Mouse (Mus musculus) liver, embryonic 13.5 days (tissue): ENCODE measurements around the gene Homer3. TPM values are rescaled to one million over a fixed set of nuclear protein-coding genes. Genes with fewer than 3 reads are reported as not detected.

Experiments used
- ATAC-seq: fragments of 200-750 bp; cut with Nextera tagmentation; 2 replicates; pipeline ENCODE4 v1.8.0; 2017; ENCODE audit warnings: low read depth, mild to moderate bottlenecking, moderate number of reproducible peaks, moderate library complexity
- DNase-seq: peaks from one replicate; pipeline ENCODE4 v3.0.0; 2022
- H3K27ac ChIP-seq: fragments of 300-500 bp; sonication (generic); 2 replicates; pipeline ENCODE4 v1.5.1; 2015; ENCODE audit warnings: moderate library complexity, mild to moderate bottlenecking, inconsistent platforms
- H3K27me3 ChIP-seq: fragments of 300-500 bp; sonication (generic); 2 replicates; pipeline ENCODE4 v1.6.1; 2015; ENCODE audit warnings: mild to moderate bottlenecking, inconsistent platforms
- H3K36me3 ChIP-seq: fragments of 300-500 bp; sonication (generic); 2 replicates; pipeline ENCODE4 v1.6.1; 2015; ENCODE audit warnings: mild to moderate bottlenecking, inconsistent platforms
- H3K4me1 ChIP-seq: fragments of 300-500 bp; sonication (generic); replicated peaks from 2 replicates; pipeline ENCODE4 v1.6.1; 2015; ENCODE audit warnings: inconsistent platforms
- H3K4me2 ChIP-seq: fragments of 300-500 bp; sonication (generic); 2 replicates; pipeline ENCODE4 v1.6.1; 2015; ENCODE audit warnings: inconsistent platforms, mild to moderate bottlenecking, moderate library complexity
- H3K4me3 ChIP-seq: fragments of 300-500 bp; sonication (generic); replicated peaks from 2 replicates; pipeline ENCODE4 v1.5.1; 2015; ENCODE audit warnings: mild to moderate bottlenecking, inconsistent platforms
- H3K9ac ChIP-seq: fragments of 300-500 bp; sonication (generic); 2 replicates; pipeline ENCODE4 v1.6.1; 2015; ENCODE audit warnings: mild to moderate bottlenecking, inconsistent platforms
- H3K9me3 ChIP-seq: fragments of 300-500 bp; sonication (generic); replicated peaks from 2 replicates; pipeline ENCODE4 v1.6.1; 2016; ENCODE audit warnings: inconsistent platforms
- WGBS: fragments of 180-500 bp; shearing (Covaris S2); methylation state at CpG from one replicate; pipeline ENCODE4 v1.1.7; 2015; ENCODE audit not compliant: insufficient replicate concordance; 5-methylcytosine and 5-hydroxymethylcytosine counted together
- polyA plus RNA-seq: library from polyadenylated mRNA; unstranded; fragments of >200 nt; fragmentation: Nextera tagmentation; extraction: Ambion mirVana; gene quantifications from 2 replicates; pipeline ENCODE4 v1.2.1, GENCODE M21; 2015

The Homer3 gene
- polyA plus RNA-seq, 1 experiment from 2014 or later, result 8.6 TPM

- Histone ChIP-seq H3K9me3 (peaks cover 7% of the 10 kb centered on the region; the same call in 1 of the 2 replicates), H3K4me3 (peak overlapping the region; percentile 72), H3K36me3 (peaks cover 30% of the 10 kb centered on the region), H3K4me1 (peaks cover 42% of the 10 kb centered on the region), H3K27me3 (peaks cover 10% of the 10 kb centered on the region; the same call in 1 of the 2 replicates), H3K4me2 (peak overlapping the region; percentile 97), H3K27ac (peak overlapping the region; percentile 66), H3K9ac (peak overlapping the region; percentile 84)
- ATAC-seq (peak; percentile 49; the same call in 1 of the 2 replicates), DNase-seq (no peak)
- 2% methylated on average over 51 of the region's 55 CpGs for WGBS
Measured at GRCm38 (mm10) chr8:70283136-70284077, 780 bp downstream of the Homer3 start.

GRCm38 (mm10) chr8:70284421-70284820, 1.8 kb downstream of the Homer3 start:
- Histone ChIP-seq H3K27ac (no peak overlapping the region), H3K9me3 (peaks cover 7% of the 10 kb centered on the region; the same call in 1 of the 2 replicates), H3K27me3 (peaks cover 10% of the 10 kb centered on the region; the same call in 1 of the 2 replicates), H3K4me1 (peaks cover 32% of the 10 kb centered on the region), H3K4me2 (no peak overlapping the region), H3K9ac (no peak overlapping the region), H3K36me3 (peaks cover 30% of the 10 kb centered on the region), H3K4me3 (no peak overlapping the region)
- WGBS, result 61% methylated on average over 5 of the region's 5 CpGs
- no peak for DNase-seq
- no peak for ATAC-seq

- Histone ChIP-seq H3K4me3 (no peak overlapping the region), H3K4me2 (no peak overlapping the region)
Measured at GRCm38 (mm10) chr8:70285304-70285703, 2.7 kb downstream of the Homer3 start.

GRCm38 (mm10) chr8:70286737-70287136, 4.1 kb downstream of the Homer3 start:
- DNase-seq (no peak), ATAC-seq (no peak)
- no peak overlapping the region for H3K9ac ChIP-seq
- H3K27me3 ChIP-seq, result peaks cover 10% of the 10 kb centered on the region; the same call in 1 of the 2 replicates
- WGBS, result 76% methylated on average over 8 of the region's 8 CpGs
- H3K4me1 ChIP-seq, result peaks cover 21% of the 10 kb centered on the region
- peaks cover 44% of the 10 kb centered on the region for H3K36me3 ChIP-seq
- H3K4me3 ChIP-seq, result no peak overlapping the region
- H3K9me3 ChIP-seq, result peaks cover 7% of the 10 kb centered on the region; the same call in 1 of the 2 replicates
- no peak overlapping the region for H3K27ac ChIP-seq
- no peak overlapping the region for H3K4me2 ChIP-seq

More at GRCm38 (mm10) chr8:70285304-70285703, 2.7 kb downstream of the Homer3 start:
- 93% methylated on average over 15 of the region's 15 CpGs for WGBS
- H3K4me1 ChIP-seq, result peaks cover 30% of the 10 kb centered on the region
- peaks cover 10% of the 10 kb centered on the region; the same call in 1 of the 2 replicates for H3K27me3 ChIP-seq
- DNase-seq, result no peak
- no peak for ATAC-seq
- peaks cover 32% of the 10 kb centered on the region for H3K36me3 ChIP-seq
- H3K9me3 ChIP-seq, result peaks cover 7% of the 10 kb centered on the region; the same call in 1 of the 2 replicates
- H3K9ac ChIP-seq, result no peak overlapping the region
- no peak overlapping the region for H3K27ac ChIP-seq

GRCm38 (mm10) chr8:70293988-70294405, 11.4 kb downstream of the Homer3 start:
- ATAC-seq, result no peak
- H3K27me3 ChIP-seq, result no peaks in the 10 kb centered on the region
- no peaks in the 10 kb centered on the region for H3K4me1 ChIP-seq
- H3K9ac ChIP-seq, result no peak overlapping the region
- WGBS, result 67% methylated on average over 5 of the region's 5 CpGs
- no peak overlapping the region for H3K4me2 ChIP-seq
- no peak overlapping the region for H3K4me3 ChIP-seq
- H3K27ac ChIP-seq, result no peak overlapping the region
- DNase-seq, result no peak
- H3K36me3 ChIP-seq, result peaks cover 81% of the 10 kb centered on the region
- no peaks in the 10 kb centered on the region for H3K9me3 ChIP-seq

DNA sequence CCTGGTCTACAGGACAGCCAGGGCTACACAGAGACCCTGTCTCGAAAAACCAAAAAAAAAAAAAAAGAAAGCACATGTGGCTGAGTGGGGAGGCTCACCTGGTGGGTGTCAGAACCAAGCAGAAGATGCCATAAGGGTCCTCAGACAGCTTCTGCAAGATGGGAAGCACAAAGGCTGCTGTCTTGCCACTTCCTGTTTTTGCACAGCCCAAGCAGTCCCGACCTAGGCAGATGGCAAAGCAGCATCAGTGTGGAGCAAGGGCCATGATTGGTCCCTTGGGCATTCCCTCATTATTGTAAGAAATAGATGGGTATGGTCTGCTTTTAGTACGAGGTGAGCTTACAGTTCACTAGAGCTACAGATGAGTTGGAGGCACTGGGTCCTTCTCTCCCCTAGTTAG, 18.3 kb downstream of the Homer3 start:
- DNase-seq (no peak), ATAC-seq (no peak)
- Histone ChIP-seq H3K9me3 (no peaks in the 10 kb centered on the region), H3K27ac (no peak overlapping the region), H3K9ac (peak overlapping the region; percentile 90), H3K4me1 (peaks cover 34% of the 10 kb centered on the region), H3K36me3 (peaks cover 60% of the 10 kb centered on the region), H3K4me2 (peak overlapping the region; percentile 91), H3K4me3 (peak overlapping the region; percentile 90), H3K27me3 (no peaks in the 10 kb centered on the region)
- WGBS, result 59% methylated on average over 3 of the region's 3 CpGs

GRCm38 (mm10) chr8:70302358-70302890, 19.8 kb downstream of the Homer3 start, which contains the start of the genes Ddx49 and Cope:
Gene Ddx49, minus strand, starts transcription at chr8:70302489.
Gene Cope, plus strand, starts transcription at chr8:70302518.
- WGBS, result under 1% methylated on average over 40 of the region's 40 CpGs
- peak; percentile 90 for ATAC-seq
- peaks cover 59% of the 10 kb centered on the region for H3K36me3 ChIP-seq
- peaks cover 34% of the 10 kb centered on the region for H3K4me1 ChIP-seq
- no peaks in the 10 kb centered on the region for H3K9me3 ChIP-seq
- peak within 1 kb of the TSS; percentile 90 for H3K4me3 ChIP-seq
- peak within 1 kb of the TSS; percentile 90 for H3K9ac ChIP-seq
- H3K4me2 ChIP-seq, result peak within 1 kb of the TSS; percentile 91
- peak; percentile 83 for DNase-seq
- H3K27me3 ChIP-seq, result no peaks in the 10 kb centered on the region
- H3K27ac ChIP-seq, result peak within 1 kb of the TSS; percentile 74

GRCm38 (mm10) chr8:70302901-70303300, 20.3 kb downstream of the Homer3 start:
- ATAC-seq (peak; percentile 13; the same call in 1 of the 2 replicates), DNase-seq (no peak)
- peaks cover 59% of the 10 kb centered on the region for H3K36me3 ChIP-seq
- no peaks in the 10 kb centered on the region for H3K9me3 ChIP-seq
- peaks cover 34% of the 10 kb centered on the region for H3K4me1 ChIP-seq
- H3K4me2 ChIP-seq, result peak overlapping the region; percentile 91
- no peaks in the 10 kb centered on the region for H3K27me3 ChIP-seq
- H3K27ac ChIP-seq, result peak overlapping the region; percentile 74
- peak overlapping the region; percentile 90 for H3K9ac ChIP-seq
- peak overlapping the region; percentile 90 for H3K4me3 ChIP-seq
- WGBS, result 2% methylated on average over 16 of the region's 16 CpGs

DNA sequence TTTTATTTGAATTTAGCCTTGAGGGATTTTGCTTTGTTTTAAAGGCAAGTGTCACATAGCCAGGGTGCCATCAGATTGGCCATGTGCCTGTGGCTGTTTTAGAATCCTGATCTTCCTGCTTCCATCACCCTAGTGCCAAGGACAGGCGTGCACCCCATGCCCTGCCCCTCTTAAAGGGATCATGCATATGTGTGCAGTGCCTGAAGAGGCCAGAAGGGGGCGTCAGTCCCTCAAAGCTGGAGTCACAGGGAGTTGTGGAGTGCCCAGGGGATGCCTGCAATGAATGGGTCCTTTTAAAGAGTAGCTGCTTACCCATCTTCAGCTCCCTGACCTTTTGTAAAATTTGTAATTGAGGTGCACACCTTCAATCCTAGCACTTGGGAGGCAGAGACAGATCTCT, 26.7 kb downstream of the Homer3 start:
- ATAC-seq, result no peak

DNA sequence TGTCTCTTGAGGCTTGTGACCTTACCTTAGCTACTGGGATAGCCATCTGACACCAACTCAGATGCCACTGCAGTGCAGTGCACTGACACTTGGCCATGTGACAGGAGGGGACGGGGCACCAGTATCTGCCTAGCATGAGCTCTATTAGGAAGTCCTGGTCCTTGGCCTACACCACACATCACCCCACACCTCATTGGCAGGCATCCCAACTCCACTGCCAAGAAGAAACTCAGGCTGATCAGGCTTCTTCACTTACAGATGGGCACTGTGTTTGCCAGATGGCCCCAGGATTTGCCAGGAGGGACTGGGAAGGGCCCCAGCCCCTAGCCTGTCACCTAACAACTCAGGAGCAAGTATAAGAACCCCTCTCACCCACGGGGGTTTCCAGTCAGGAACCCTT, 30.8 kb downstream of the Homer3 start:
- ATAC-seq, result no peak
- H3K27me3 ChIP-seq, result peaks cover 37% of the 10 kb centered on the region
- no peak overlapping the region for H3K4me2 ChIP-seq
- H3K4me3 ChIP-seq, result no peak overlapping the region
- no peak overlapping the region for H3K27ac ChIP-seq
- DNase-seq, result no peak
- H3K9me3 ChIP-seq, result no peaks in the 10 kb centered on the region
- peaks cover 22% of the 10 kb centered on the region for H3K4me1 ChIP-seq
- peaks cover 51% of the 10 kb centered on the region for H3K36me3 ChIP-seq
- WGBS, result 73% methylated on average over 2 of the region's 2 CpGs
- H3K9ac ChIP-seq, result no peak overlapping the region

More for the DNA sequence above, 26.7 kb downstream of the Homer3 start:
- H3K27me3 ChIP-seq, result no peaks in the 10 kb centered on the region
- H3K9me3 ChIP-seq, result no peaks in the 10 kb centered on the region
- H3K4me1 ChIP-seq, result peaks cover 2% of the 10 kb centered on the region
- H3K27ac ChIP-seq, result no peak overlapping the region
- H3K4me2 ChIP-seq, result no peak overlapping the region
- H3K9ac ChIP-seq, result no peak overlapping the region
- H3K36me3 ChIP-seq, result peaks cover 91% of the 10 kb centered on the region
- 39% methylated on average over 2 of the region's 2 CpGs for WGBS
- no peak overlapping the region for H3K4me3 ChIP-seq
- no peak for DNase-seq
